Mouse (Mus musculus): ENCODE results near the gene Rcc2.
A peak's percentile ranks its signal among the peaks of the same experiment; 100 is the strongest.

Gene Rcc2

DNA sequence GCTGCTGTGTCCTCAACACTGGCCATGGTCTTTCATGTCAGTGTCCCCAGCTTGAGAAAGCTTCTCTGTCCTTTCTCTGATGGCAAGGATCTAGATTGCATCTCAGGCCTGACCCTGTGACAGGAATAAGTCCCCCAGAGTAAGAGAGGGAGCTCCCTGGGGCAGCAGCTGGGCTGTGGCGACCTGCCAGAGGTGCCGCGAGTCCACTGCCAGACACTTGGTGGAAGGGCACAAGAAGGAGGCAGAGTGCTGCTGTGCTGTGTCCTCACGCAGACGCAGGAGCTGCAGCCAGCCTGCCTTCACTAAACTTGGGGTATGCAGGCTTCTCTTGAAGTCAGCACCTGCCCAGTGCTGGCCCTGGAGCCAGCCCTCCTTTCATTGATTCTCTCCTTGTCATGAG lies 11.0 kb downstream of the Rcc2 start:
- DNase-seq = no peak

DNA sequence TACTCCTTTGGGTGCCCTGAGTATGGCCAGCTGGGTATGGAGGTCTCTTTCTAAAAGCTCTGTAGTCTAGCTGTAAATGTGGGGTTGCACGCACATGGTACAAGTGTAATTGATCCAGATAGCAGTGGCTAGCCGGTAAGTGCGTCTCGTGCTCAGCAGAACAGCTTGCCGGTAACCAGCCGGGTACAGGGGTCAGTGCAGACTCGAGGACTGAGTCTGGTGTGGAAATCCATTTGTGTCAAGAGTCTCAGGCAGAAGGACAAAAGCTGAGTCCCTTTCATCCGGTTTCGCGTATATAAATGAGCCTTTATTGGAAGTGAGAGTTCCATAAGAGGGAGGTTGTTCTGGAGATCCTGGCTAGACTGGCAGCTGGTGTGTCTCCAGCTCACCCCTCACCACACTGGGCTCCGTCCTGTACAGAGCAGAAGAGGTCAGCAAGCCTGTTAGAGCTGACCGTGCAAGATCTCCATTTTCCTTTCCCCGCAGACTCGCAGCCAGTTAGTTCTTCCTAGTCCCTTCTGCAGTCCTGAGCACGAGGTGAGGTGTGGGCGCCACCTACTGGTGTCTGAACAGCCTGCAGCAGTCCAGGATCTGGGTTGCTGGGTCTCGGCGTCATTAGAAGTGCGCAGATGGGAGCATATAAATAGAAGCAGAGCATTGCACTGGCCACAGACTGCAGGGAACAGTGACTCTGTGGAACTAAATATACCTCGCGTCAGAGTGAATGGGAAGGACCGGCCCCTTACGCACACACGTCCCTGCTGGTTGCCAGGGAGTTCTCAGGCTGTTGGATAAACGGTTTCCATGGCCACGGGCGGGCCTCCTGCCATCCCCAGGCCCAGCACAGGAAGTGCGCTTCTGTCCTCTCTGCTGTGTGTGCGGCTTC lies 13.4 kb downstream of the Rcc2 start:
- peak; percentile 92 for DNase-seq

DNA sequence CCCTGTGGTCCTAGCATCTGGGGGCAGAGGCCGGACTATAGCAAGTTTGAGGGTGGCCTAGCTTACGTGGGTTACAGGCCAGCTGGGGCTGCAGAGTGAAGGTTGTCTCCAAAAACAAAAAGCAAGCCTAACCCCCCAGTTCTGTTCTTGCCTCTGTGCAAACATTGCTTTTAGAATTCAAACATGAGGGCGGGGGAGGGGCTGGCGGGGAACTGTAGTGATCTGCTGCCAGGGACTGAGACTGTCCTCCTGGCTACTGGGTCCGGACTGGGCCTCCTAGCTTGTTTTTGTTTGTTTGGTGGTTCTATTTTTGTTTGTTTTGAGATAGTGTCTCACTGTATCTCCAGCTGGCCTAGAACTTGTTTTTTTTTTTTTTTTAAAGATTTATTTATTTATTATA lies 14.2 kb downstream of the Rcc2 start:
- DNase-seq = no peak

DNA sequence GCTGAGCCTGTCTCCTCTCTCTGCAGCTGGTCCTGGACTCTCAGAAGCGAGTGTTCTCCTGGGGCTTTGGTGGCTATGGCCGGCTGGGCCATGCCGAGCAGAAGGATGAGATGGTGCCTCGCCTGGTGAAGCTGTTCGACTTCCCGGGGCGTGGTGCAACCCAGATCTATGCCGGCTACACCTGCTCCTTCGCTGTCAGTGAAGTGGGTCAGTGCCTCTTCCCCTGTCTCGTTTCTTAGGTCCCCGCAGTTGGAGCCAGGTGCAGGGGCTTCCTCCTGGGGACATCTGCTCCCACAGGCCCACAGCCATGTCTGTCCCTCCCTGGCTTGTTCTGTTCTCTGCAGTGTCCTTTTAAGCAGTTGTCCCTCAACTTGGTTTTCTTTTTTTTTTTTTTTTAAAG lies 16.7 kb downstream of the Rcc2 start:
- no peak for DNase-seq

DNA sequence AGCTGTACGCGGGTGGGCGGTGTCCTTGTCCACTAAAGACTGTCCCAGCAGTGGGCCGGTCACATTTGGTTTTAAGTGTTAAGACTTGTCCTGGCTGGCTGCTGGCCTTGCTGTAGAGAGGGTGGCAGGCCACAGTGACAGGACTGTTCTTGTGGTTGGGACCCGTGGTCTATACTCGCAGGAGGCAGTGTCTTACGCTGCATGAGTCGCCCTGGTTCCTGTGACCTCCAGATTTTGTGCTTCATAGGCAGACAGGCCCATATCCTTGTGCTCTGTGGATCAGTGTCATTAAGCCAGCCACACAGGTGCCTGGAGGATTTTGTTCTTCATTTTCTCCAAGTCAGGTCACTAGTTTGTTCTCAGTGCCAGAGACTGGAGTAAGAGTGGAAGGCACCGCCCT lies 18.1 kb downstream of the Rcc2 start:
- no peak for DNase-seq

DNA sequence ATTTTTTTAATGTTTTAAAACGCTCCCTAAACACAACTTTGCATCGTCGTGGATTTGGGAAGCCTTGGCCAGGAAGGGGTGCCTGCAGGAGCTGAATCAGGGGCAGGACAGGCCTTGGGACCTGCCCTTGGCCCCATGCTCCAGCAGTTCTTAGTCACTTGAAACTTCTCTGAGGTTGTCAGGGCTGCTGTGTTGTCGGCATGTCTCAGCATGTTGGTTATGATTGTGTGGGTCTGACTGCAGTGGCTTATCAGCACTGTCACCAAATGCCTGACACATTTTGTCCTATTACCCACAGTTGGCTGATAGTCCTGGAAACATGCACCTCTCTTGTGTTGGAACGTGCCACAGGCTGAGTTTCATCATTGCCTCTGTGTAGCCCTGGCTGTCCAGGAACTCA lies 19.8 kb downstream of the Rcc2 start:
- no peak for DNase-seq

DNA sequence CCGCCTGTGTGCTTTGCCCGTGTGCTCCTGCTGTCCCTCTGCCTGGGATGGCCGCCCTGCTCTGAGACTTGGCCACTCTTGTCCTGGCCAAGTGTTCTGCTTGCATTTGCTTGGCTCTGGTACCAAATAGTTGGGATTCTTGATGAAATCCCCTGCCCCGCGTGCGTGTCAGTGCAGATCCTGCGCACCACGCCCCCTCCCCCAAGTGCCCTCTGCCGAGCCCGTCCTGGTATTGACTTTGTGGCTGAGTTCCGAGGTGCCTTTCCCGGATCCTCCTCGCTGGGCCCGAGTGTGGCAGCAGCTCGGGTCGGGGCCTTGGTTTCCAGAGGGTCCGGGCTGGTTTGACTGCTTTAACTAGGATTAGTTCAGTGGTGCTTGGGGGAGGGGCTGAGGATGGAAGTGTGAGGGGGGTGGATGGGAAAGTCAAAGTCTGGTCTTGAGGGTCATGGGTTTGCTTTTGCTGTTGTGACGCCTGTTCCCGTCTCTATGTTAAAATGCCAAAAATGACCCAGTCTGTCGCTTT lies 21.7 kb downstream of the Rcc2 start:
- no peak for DNase-seq

DNA sequence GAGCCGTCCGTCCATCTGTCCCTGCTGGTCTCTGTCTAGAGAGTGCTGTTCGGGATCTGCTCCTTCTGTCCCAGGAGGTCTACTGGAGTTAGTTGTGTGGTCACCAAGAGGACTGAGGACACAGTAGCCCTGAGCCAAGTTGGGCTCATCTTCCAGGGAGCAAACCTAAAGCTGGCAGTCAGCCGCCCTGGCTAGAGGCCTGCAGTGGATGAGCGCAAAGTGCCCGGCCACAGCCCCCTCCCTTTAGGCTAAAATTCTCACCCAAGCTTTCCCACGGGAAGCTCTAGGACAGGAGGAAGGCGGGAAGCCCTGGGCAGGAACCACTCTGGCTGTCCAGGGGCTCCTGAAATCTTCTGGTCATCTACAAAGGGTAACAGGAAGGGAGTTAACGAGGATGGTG lies 22.4 kb downstream of the Rcc2 start:
- DNase-seq = no peak

DNA sequence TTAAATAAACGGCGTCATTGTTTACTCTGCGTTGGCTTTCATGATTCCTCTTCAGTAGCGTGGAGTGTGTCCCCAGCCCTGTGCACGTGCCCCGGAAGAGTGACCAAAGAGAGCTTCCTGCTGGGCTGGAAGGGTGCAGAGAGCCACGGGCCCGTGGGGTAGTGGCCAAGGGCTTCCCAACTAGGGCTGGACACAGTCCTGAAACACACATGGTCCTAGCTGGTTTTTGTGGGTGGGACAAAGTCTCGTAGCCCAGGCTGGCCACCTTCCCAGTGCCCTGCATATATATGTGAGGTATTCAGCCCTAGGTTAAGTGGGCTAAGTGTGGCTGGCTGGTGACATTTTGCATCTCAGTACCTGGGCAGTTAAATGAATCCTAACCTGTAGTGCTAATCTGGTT lies 22.9 kb downstream of the Rcc2 start:
- DNase-seq = no peak

DNA sequence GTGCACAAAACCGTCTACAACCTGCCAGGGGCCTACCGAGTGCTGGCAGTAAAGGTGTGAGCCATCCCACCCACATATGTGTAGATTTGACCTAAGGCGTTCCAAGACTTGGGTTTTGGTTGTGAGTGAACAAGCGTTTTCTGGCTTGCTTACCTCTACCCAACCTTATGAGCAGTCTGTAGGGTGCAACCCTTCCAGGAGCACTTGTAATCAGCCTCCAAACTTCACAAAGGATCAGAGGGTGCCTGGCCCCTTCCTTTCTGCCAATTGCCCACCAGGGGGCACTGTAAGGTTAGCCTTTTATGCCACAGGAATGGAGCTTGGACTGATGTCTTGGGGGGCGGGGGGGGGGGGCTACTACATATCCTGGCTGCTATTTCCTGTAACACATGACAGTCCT lies 23.5 kb downstream of the Rcc2 start:
- peak; percentile 58 to 60 for DNase-seq

DNA sequence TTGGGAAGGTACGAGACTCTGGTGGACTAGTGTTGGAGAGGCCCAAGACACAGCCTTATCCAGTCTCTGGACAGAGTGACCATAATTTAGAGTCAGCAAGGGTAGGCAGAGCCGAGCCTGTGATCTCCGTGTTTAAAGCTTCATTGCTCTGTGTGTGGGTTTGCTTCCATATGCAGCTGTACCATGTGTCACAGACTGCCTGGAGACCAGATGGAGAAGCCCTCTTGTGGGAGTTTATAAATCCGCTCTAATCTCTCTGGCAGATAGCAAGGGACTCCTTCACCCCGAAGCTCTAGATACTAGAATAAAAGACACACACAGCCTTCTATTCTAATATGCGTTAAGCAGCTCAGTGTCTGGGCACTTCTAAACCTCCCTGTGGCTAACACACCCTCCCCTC lies 24.4 kb downstream of the Rcc2 start:
- no peak for DNase-seq

DNA sequence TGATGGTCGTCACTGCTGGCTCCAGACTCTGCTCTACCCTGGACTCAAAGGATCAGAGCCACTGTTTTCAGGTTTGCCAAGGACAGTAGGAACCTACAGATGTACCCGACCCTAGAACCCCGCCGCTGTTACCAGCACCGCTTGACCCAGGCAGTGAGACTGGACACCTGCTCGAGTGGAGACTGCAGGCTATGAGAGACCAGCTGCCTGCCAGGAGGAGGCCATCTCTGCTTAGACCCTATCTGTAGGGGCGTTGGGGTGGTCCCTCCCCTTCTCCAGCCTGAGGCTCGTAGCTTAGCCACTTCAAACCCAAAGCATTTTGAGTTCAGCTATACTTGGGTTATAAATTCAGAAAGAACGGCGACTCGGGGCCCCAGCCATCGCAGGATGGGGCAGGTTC lies 26.6 kb downstream of the Rcc2 start:
- no peak for DNase-seq

DNA sequence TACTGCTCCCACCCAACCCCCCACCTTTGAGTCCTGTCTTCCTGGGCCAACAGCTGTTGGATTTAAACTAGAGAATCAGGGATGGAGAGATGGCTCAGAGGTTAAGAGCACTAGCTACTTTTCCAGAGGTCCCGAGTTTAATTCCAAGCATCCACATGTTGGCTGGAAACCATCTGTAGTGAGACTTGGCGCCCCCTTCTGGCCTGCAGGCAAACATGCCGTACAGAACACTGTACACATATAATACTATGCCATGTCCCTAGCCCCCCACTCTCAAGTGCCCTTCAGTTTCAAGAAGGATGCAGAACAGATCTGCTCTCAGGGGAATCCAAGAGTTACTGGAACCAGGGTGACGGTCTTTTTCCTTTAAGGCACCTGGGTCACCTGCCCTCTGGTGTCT lies 31.3 kb downstream of the Rcc2 start:
- peak; percentile 30 to 37 for DNase-seq

DNA sequence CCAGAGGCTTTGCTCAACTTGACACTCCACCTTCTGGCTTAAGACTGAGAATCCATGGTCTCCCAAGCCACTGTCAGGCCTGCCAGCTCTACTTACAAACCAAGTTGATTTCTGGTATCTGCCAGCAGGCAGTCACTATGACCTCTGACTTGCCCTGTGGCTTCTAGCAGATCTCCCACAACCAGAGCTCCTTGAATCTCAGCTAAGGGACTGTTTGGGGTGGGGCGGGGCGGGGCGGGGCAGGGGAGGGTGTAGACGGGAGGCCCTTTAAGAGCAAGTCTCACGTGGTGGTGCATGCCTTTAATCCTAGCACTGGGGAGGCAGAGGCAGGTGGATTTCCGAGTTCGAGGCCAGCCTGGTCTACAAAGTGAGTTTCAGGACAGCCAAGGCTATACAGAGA lies 32.5 kb downstream of the Rcc2 start:
- no peak for DNase-seq

DNA sequence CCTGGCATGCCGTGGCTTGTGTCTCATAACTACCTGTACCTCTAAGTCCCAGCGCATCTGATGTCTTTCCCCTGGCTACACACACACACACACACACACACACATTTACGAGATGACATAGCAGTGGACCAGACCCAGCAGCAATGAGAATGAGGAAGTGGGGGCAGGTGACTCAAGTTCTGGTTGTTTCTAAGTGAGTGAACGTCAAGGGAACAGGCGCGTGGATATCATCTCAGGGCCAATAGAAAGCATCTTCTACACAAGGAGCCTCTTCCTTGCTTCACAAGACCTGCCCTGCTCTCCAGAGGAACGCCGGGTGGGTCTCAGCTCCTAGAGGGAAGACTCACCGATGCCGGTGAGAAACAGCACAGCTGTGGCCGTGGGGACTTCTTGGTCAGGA lies 40.3 kb downstream of the Rcc2 start:
- peak; percentile 59 to 64 for DNase-seq

DNA sequence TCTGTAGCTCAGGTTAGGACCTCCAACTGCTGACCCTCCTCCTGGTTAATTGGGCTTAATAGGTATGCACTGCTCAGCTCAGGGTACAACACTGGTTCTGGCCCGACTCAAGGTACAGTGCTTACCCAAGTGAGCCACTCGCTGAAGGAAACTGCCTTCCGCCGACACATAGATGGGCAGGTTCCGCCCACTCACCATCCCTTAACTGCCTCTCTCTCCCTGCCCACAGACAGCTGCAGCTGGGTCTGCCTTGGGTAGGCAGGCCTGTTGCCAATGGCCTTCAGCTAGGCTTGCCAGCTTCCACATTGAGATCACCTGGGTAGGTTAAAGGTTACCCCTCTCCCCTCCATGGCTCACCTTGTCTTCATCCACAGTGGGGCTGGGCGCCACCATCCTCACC lies 41.1 kb downstream of the Rcc2 start:
- DNase-seq = peak; percentile 28 to 33

DNA sequence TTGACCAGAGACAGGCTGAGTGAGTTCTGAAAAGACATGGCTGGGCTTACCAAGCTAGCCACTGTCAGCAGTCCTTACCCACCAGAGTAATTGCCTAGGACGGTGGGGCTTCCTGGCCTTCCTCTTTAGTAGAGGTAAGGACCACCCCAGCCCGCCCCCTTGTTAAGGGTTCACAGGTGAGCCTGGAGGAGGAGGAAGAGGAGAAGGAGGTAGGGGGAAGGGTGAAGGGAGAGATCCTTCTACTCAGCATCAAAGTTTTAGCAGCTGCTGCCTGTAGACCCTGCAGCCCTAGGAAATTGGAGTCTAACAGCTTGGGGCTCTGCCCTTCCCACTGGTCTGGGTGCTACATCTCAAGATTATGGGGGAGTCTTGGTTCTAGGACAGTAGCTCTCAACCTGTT lies 42.2 kb downstream of the Rcc2 start, which contains the start of gene Padi6:
Padi6 (minus strand) TSS at position 101 of the 400 bp plus-strand sequence.
- DNase-seq = no peak

DNA sequence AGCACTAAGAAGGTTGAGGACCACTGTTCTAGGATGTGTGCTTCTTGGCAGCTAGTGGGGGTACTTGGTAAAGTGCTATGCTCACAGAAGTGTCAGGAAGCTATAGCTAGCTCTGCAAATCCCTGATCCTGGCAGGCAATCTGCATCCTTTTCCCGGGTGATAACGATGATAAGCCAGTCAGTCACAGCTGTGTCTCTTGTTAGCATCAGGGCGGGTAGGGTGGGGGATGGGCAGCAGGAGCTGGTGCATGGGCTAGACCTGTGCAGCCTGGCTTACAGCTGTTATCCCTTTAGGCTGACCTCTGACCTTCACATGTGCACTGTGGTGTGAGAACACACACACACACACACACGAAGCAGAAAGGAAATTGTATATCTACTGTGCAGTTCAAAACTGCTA lies 42.7 kb downstream of the Rcc2 start:
- no peak for DNase-seq

DNA sequence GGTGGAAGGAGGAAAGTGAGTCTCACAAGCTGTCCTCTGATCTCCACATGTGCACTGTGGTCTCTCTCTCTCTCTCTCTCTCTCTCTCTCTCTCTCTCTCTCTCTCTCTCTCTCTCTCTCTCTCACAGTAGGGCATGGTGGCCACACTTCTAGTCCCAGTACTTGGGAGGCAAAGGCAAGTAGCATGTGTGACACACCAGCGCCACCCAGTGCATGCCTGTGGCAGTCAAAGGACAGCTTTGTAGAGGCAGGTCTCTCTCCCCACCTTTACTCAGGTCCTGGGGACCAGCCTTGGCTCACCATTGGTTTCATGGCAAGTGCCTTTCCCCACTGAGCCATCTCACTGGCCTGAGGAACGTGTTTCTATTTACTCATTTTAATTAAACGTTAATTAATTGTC lies 44.3 kb downstream of the Rcc2 start:
- DNase-seq = peak; percentile 72 to 77

DNA sequence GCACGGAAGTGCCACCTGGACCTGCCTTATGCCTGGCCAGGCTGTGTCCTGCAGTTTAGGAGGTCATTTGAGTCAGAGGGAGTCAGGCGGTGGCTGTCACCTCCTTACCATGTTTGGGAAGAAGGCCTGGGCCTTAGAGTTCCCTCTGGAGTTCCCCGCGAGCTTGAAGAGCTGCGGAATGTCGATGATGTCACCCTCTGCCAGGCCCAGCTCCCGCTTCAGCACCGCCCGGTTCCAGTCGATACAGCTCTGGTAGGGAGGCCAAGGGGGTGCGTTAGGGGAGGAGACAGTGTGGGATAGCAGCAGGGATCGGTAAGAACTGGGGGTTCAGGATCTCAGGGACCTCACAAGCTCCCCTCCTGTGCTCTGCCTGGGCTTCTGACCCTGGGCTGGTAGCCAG lies 47.6 kb downstream of the Rcc2 start:
- no peak for DNase-seq

DNA sequence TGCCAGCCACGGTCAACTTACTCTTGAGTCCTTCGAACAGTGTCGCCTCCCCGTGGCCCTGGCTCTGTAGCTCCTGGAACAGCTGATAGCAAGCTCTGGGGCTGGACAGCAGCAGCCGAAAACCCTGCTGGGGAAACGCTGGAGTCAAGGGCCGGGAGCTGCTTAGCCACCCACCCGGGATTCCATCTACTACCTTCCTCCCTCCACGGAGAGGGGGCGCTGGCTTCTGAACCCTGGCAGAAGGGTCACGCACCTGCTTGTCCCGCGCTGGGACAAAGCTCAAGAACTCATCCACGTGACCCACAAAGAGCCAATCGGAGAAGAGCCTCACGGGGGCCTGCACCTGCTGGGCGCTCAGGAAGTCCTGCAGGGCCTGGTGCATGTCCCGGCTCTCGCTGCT lies 50.0 kb downstream of the Rcc2 start:
- DNase-seq = peak; percentile 63 to 69

DNA sequence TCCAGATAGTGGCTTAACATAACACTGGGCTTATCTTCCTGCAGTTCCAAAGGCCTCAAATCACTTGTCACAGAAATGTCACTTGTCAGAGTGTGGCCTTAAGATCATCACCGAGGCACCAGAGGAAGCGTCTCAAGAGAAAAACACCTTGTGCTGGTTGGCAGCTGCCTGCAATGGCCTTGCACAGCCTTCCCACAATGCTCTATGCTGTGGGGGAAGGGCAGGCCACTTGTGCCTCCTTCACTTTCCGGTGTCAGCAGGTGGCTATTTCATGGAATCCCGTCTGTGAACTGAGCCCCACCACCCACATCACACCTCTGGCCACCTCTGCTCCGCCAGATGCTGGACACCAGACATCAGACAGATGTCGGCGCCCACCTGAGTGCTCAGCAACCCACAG lies 53.0 kb downstream of the Rcc2 start:
- DNase-seq = no peak

DNA sequence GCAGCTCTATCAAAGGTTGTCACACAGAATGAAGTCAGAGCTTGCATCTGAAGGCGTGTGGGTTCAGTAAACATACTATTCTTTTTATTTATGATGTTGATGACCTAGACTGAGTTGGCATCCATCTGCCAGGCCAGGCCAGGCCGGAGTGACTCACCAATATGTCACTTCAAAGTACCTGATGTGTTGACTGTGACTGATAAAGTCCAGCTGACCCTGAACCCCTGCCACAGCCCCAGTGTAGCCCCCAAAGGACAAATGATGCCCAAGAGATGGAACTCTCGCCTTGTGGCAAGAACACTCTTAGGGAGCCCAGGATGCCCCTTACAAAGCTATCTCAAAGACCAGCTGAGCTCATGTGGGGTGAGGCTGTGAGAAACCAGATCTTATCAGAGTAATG lies 55.5 kb downstream of the Rcc2 start:
- DNase-seq = no peak

DNA sequence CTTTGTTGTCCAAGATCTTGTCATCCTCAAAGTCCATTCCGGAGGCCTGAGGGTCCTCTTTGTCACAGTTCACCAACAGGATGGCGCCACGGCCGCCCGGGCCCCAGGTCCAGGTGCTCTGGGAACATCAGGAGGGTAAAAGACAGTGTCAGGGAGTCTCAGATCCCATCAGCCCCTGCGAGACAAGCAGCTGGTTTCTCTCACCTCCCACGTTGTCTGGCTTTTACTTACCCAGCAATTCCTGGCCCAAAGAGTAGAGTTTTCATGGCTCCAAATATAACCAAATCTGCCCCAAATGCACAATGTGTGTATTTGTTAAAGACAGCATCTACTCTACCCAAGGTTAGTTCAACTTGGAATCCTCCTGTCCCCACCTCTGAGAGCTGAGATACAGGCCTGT lies 61.3 kb downstream of the Rcc2 start:
- DNase-seq = no peak

DNA sequence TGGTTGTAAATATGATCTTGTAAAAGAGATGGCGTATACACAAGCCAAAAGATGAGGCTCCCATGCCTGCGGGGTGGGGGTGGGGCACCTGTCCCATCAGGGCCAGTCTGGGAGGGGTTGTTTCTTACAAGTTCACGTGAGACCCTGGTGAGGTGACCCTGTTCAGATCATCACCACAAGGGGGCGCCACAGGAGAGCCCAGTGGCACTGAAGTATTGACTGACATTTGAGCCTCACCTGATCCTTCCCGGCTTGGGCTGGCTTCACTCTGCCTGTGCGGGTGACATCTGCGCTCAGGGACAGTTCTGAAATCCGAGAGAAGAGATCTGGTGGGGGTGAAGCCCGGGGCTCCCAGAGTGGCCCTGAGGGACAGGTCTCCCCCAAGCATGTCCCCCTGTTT lies 62.8 kb downstream of the Rcc2 start:
- peak; percentile 87 to 88 for DNase-seq

Data from B cell, adult 2 months (primary cell).